Mouse (Mus musculus) intestine, embryonic 16.5 days (tissue): ENCODE results near the gene Kxd1. TPM values are rescaled to one million over a fixed set of nuclear protein-coding genes. Genes with fewer than 3 reads are reported as not detected.

ENCODE experiments used
- ATAC-seq: fragments of 200-750 bp; cut with Nextera tagmentation; 2 replicates; pipeline ENCODE4 v1.8.0; 2017; ENCODE audit warnings: moderate TSS enrichment, moderate library complexity
- H3K27ac ChIP-seq: fragments of 300-500 bp; sonication (generic); 2 replicates; pipeline ENCODE4 v1.5.1; 2014; ENCODE audit warnings: mild to moderate bottlenecking, low read length
- H3K27me3 ChIP-seq: fragments of 300-500 bp; sonication (generic); replicated peaks from 2 replicates; pipeline ENCODE4 v1.6.1; 2014; ENCODE audit warnings: low read length, control low read depth, mixed read lengths; ENCODE audit not compliant: control insufficient read depth, insufficient read depth
- H3K36me3 ChIP-seq: fragments of 300-500 bp; sonication (generic); 2 replicates; pipeline ENCODE4 v1.6.1; 2014; ENCODE audit warnings: low read length, control low read depth; ENCODE audit not compliant: control insufficient read depth, insufficient read depth
- H3K4me1 ChIP-seq: fragments of 300-500 bp; sonication (generic); 2 replicates; pipeline ENCODE4 v1.6.1; 2014; ENCODE audit warnings: low read length, control low read depth, mixed read lengths; ENCODE audit not compliant: control insufficient read depth, insufficient read depth
- H3K4me2 ChIP-seq: fragments of 300-500 bp; sonication (generic); 2 replicates; pipeline ENCODE4 v1.6.1; 2014; ENCODE audit warnings: low read depth, low read length, control low read depth
- H3K4me3 ChIP-seq: fragments of 300-500 bp; sonication (generic); 2 replicates; pipeline ENCODE4 v1.5.1; 2014; ENCODE audit warnings: mild to moderate bottlenecking, low read length
- H3K9ac ChIP-seq: fragments of 300-500 bp; sonication (generic); 2 replicates; pipeline ENCODE4 v1.6.1; 2014; ENCODE audit warnings: low read depth, low read length
- H3K9me3 ChIP-seq: fragments of 300-500 bp; sonication (generic); 2 replicates; pipeline ENCODE4 v1.6.1; 2016; ENCODE audit warnings: low read length, control low read depth; ENCODE audit not compliant: control insufficient read depth
- WGBS: fragments of 180-500 bp; shearing (Covaris S2); extraction: QIAGEN DNeasy Blood & Tissue Kit; methylation state at CpG from one replicate; pipeline ENCODE4 v1.1.7; 2014; 5-methylcytosine and 5-hydroxymethylcytosine counted together
- polyA plus RNA-seq: library from polyadenylated mRNA; unstranded; fragments of >200 nt; fragmentation: Nextera tagmentation; extraction: Ambion mirVana; gene quantifications from 2 replicates; pipeline ENCODE4 v1.2.1, GENCODE M21; 2015

Gene Kxd1
- polyA plus RNA-seq, 1 experiment from 2014 or later: 65.3 TPM

GRCm38 (mm10) chr8:70459636-70460035, 68.1 kb downstream of the Kxd1 start:
- 95% methylated on average over 2 of the region's 2 CpGs for WGBS

DNA sequence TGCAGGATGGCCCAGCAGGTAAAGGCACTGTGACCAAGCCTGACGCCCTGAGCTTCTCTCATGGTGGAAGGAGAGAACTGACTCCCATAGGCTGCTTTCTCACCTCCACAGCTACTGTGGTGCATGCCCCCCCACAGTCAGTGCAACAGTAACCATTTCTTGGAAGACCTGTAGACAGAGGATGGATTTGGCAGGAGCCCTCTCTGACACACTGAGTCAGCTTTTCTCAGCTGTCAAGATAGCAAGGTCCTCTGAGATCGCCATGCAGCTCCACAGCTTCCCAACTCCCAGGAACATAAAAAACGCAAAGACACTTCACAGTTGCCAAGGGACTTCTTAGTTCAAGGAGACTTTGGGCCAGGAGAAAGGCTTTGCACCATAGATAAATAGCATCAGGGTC, 69.3 kb downstream of the Kxd1 start:
- no peak overlapping the region for H3K4me3 ChIP-seq
- no peak overlapping the region for H3K4me2 ChIP-seq
- 78% methylated on average over 3 of the region's 3 CpGs for WGBS
- no peaks in the 10 kb centered on the region for H3K27me3 ChIP-seq
- no peak overlapping the region for H3K9ac ChIP-seq
- ATAC-seq: no peak
- H3K27ac ChIP-seq: no peak overlapping the region
- 0 out of 2 replicates have a peak, but pooled peaks cover 2% of the 10 kb centered on the region for H3K4me1 ChIP-seq
- H3K9me3 ChIP-seq: no peaks in the 10 kb centered on the region
- no peaks in the 10 kb centered on the region; the same call in 1 of the 2 replicates for H3K36me3 ChIP-seq

More at GRCm38 (mm10) chr8:70459636-70460035, 68.1 kb downstream of the Kxd1 start:
- Histone ChIP-seq H3K9me3 (no peaks in the 10 kb centered on the region), H3K27ac (no peak overlapping the region), H3K9ac (no peak overlapping the region), H3K27me3 (no peaks in the 10 kb centered on the region), H3K4me1 (0 out of 2 replicates have a peak, but pooled peaks cover 2% of the 10 kb centered on the region), H3K4me3 (no peak overlapping the region), H3K4me2 (no peak overlapping the region), H3K36me3 (no peaks in the 10 kb centered on the region; the same call in 1 of the 2 replicates)
- no peak for ATAC-seq

Other genes starting within 250 kb of the Kxd1 start
- 25.5 and 26.0 TPM in 2 replicates for gene Homer3, start 245.1 kb downstream of the Kxd1 start, polyA plus RNA-seq
- 44.2 and 48.4 TPM in 2 replicates for gene Ddx49, start 225.5 kb downstream of the Kxd1 start, polyA plus RNA-seq
- gene Cope, start 225.4 kb downstream of the Kxd1 start, polyA plus RNA-seq: 432 and 443 TPM in 2 replicates
- gene Cers1, start 212.2 kb downstream of the Kxd1 start, polyA plus RNA-seq: 2.1 and 3.2 TPM in 2 replicates
- 0.53 and 0.78 TPM in 2 replicates for gene Gdf1, start 198.1 kb downstream of the Kxd1 start, polyA plus RNA-seq
- 6.8 and 7.4 TPM in 2 replicates for gene Upf1, start 174.7 kb downstream of the Kxd1 start, polyA plus RNA-seq
- 0.39 and 0.51 TPM in 2 replicates for gene Comp, start 154.4 kb downstream of the Kxd1 start, polyA plus RNA-seq
- gene Crtc1, start 88.4 kb downstream of the Kxd1 start, polyA plus RNA-seq: 12.9 and 16.4 TPM in 2 replicates
- 21.2 and 21.5 TPM in 2 replicates for gene Klhl26, start 51.0 kb downstream of the Kxd1 start, polyA plus RNA-seq
- 2.9 and 3.3 TPM in 2 replicates for gene Tmem59l, start 40.6 kb downstream of the Kxd1 start, polyA plus RNA-seq
- 1.6 and 1.7 TPM in 2 replicates for gene Crlf1, start 34.8 kb downstream of the Kxd1 start, polyA plus RNA-seq
- 130 and 137 TPM in 2 replicates for gene Rex1bd, start 21.2 kb downstream of the Kxd1 start, polyA plus RNA-seq
- 991 TPM in 2 replicates for gene Uba52, start 17.2 kb downstream of the Kxd1 start, polyA plus RNA-seq
- 320 and 328 TPM in 2 replicates for gene Fkbp8, start 232 bp downstream of the Kxd1 start, polyA plus RNA-seq
- 16.6 and 17.7 TPM in 2 replicates for gene Ell, start 11.5 kb upstream of the Kxd1 start, polyA plus RNA-seq
- gene Isyna1, start 66.4 kb upstream of the Kxd1 start, polyA plus RNA-seq: 105 and 121 TPM in 2 replicates
- 63.2 and 73.9 TPM in 2 replicates for gene Ssbp4, start 80.9 kb upstream of the Kxd1 start, polyA plus RNA-seq
- 2.9 and 3.0 TPM in 2 replicates for gene Lrrc25, start 88.2 kb upstream of the Kxd1 start, polyA plus RNA-seq
- 3.6 and 3.7 TPM in 2 replicates for gene Gdf15, start 104.5 kb upstream of the Kxd1 start, polyA plus RNA-seq
- gene Pgpep1, start 132.4 kb upstream of the Kxd1 start, polyA plus RNA-seq: 88.3 and 101 TPM in 2 replicates
- 228 and 246 TPM in 2 replicates for gene Lsm4, start 145.3 kb upstream of the Kxd1 start, polyA plus RNA-seq
- 37.3 and 52.2 TPM in 2 replicates for gene Jund, start 171.0 kb upstream of the Kxd1 start, polyA plus RNA-seq
- gene Iqcn, start 175.5 kb upstream of the Kxd1 start, polyA plus RNA-seq: not detected in 2 replicates
- 3.3 and 4.1 TPM in 2 replicates for gene Gm3336, start 190.6 kb upstream of the Kxd1 start, polyA plus RNA-seq
- gene Pde4c, start 195.8 kb upstream of the Kxd1 start, polyA plus RNA-seq: 0.28 and 0.64 TPM in 2 replicates
- 24.9 and 25.6 TPM in 2 replicates for gene Rab3a, start 226.7 kb upstream of the Kxd1 start, polyA plus RNA-seq
- gene Mpv17l2, start 233.0 kb upstream of the Kxd1 start, polyA plus RNA-seq: 78.6 and 79.8 TPM in 2 replicates
- gene Pik3r2, start 248.8 kb upstream of the Kxd1 start, polyA plus RNA-seq: 63.7 and 65.3 TPM in 2 replicates